Mouse (Mus musculus) kidney, postnatal 0 days (tissue): ENCODE measurements at regions not wholly inside any gene's neighbourhood (a gene's known extent, or its start where the extent isn't known, plus 50 kb on each side); places are given as distances from the start of the nearest gene placed in this dataset.

Experiments used
- ATAC-seq: fragments of 200-750 bp; cut with Nextera tagmentation; replicated peaks from 2 replicates; pipeline ENCODE4 v1.8.0; 2017; ENCODE audit warnings: low read depth, moderate number of reproducible peaks, moderate TSS enrichment, moderate library complexity; ENCODE audit not compliant: low FRiP score
- DNase-seq: peaks from one replicate; pipeline ENCODE4 v3.0.0-alpha.2; 2016; ENCODE audit warnings: low spot score
- H3K27ac ChIP-seq: fragments of 300-500 bp; sonication (generic); 2 replicates; pipeline ENCODE4 v1.5.1; 2014; ENCODE audit warnings: mild to moderate bottlenecking
- H3K27me3 ChIP-seq: fragments of 300-500 bp; sonication (generic); 2 replicates; pipeline ENCODE4 v1.6.1; 2014; ENCODE audit warnings: low read length, mixed read lengths; ENCODE audit not compliant: insufficient read depth
- H3K36me3 ChIP-seq: fragments of 300-500 bp; sonication (generic); 2 replicates; pipeline ENCODE4 v1.6.1; 2014; ENCODE audit warnings: low read length, mixed read lengths; ENCODE audit not compliant: insufficient read depth
- H3K4me1 ChIP-seq: fragments of 300-500 bp; sonication (generic); replicated peaks from 2 replicates; pipeline ENCODE4 v1.6.1; 2014; ENCODE audit warnings: antibody characterized with exemption, low read length, mixed read lengths; ENCODE audit not compliant: insufficient read depth
- H3K4me2 ChIP-seq: fragments of 300-500 bp; sonication (generic); 2 replicates; pipeline ENCODE4 v1.6.1; 2014; ENCODE audit warnings: mild to moderate bottlenecking, low read length, moderate library complexity, mixed read lengths
- H3K4me3 ChIP-seq: fragments of 300-500 bp; sonication (generic); replicated peaks from 2 replicates; pipeline ENCODE4 v1.5.1; 2014; ENCODE audit warnings: low read depth, low read length
- H3K9ac ChIP-seq: fragments of 300-500 bp; sonication (generic); 2 replicates; pipeline ENCODE4 v1.6.1; 2014; ENCODE audit warnings: low read depth, low read length
- H3K9me3 ChIP-seq: fragments of 300-500 bp; sonication (generic); replicated peaks from 2 replicates; pipeline ENCODE4 v1.6.1; 2016; ENCODE audit warnings: low read length, inconsistent platforms, mixed read lengths
- CTCF ChIP-seq: IDR thresholded peaks from 2 replicates; pipeline ENCODE4 v1.5.1; 2016; ENCODE audit warnings: antibody characterized with exemption, low read depth, mild to moderate bottlenecking, moderate library complexity
- WGBS: fragments of 180-500 bp; shearing (Covaris S2); extraction: QIAGEN DNeasy Blood & Tissue Kit; methylation state at CpG from one replicate; pipeline ENCODE4 v1.1.7; 2014; 5-methylcytosine and 5-hydroxymethylcytosine counted together

GRCm38 (mm10) chr15:96204187-96204586 lies 83.1 kb upstream of the Arid2 start:
- Histone ChIP-seq H3K9ac (no peak overlapping the region), H3K36me3 (no peaks in the 10 kb centered on the region), H3K9me3 (no peaks in the 10 kb centered on the region), H3K4me3 (no peak overlapping the region), H3K4me2 (no peak overlapping the region), H3K4me1 (no peaks in the 10 kb centered on the region), H3K27me3 (no peaks in the 10 kb centered on the region), H3K27ac (no peak overlapping the region)
- TF ChIP-seq CTCF = no peak
- no peak for ATAC-seq
- WGBS = 92% methylated on average over 5 of the region's 5 CpGs
- DNase-seq = no peak

- Histone ChIP-seq H3K36me3 (no peaks in the 10 kb centered on the region), H3K4me3 (no peak overlapping the region), H3K9ac (no peak overlapping the region), H3K4me1 (no peaks in the 10 kb centered on the region), H3K4me2 (no peak overlapping the region), H3K27ac (no peak overlapping the region), H3K27me3 (no peaks in the 10 kb centered on the region), H3K9me3 (no peaks in the 10 kb centered on the region)
- WGBS = 83% methylated on average over 5 of the region's 5 CpGs
- ATAC-seq (no peak), DNase-seq (no peak)
- TF ChIP-seq CTCF = no peak
Observed at GRCm38 (mm10) chr15:96204623-96205022, 82.7 kb upstream of the Arid2 start.

DNA sequence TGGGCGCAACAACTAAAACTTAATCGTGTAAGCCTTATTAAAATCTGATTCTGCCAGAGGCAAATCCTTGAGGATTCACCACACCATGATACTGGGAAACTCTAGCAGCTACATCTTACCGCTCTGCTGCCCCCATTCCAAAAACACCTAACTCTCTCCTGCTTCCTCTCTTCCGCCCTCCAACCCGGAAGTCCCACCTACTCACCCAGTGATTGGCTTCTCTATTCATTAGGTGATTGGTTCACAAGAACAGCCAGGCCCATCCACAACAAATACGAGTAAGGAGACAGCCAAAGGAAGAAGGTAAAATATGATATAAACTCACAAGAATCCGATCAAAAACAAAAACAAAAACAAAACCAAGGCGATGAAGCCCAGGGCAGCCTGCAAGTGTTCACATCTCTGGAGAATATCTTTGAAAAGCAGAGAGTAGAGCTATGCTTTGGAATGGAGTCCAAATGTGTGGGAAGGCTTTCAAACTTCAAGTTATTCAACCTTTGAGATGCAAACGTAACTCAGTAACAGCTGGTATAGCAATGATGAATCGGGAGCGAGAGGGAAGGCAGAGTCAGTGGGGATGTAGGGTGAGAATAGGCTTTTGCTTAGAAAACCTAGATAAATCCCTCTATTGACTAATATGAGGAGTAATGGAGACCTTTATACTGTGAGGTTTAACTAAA lies 76.5 kb upstream of the Arid2 start:
- no peak for DNase-seq
- Histone ChIP-seq H3K27ac (no peak overlapping the region), H3K27me3 (no peaks in the 10 kb centered on the region), H3K9ac (no peak overlapping the region), H3K4me2 (no peak overlapping the region), H3K36me3 (no peaks in the 10 kb centered on the region), H3K4me1 (no peaks in the 10 kb centered on the region), H3K9me3 (no peaks in the 10 kb centered on the region), H3K4me3 (no peak overlapping the region)
- no peak for ATAC-seq
- WGBS = 81% methylated on average over 11 of the region's 11 CpGs
- TF ChIP-seq CTCF = no peak

DNA sequence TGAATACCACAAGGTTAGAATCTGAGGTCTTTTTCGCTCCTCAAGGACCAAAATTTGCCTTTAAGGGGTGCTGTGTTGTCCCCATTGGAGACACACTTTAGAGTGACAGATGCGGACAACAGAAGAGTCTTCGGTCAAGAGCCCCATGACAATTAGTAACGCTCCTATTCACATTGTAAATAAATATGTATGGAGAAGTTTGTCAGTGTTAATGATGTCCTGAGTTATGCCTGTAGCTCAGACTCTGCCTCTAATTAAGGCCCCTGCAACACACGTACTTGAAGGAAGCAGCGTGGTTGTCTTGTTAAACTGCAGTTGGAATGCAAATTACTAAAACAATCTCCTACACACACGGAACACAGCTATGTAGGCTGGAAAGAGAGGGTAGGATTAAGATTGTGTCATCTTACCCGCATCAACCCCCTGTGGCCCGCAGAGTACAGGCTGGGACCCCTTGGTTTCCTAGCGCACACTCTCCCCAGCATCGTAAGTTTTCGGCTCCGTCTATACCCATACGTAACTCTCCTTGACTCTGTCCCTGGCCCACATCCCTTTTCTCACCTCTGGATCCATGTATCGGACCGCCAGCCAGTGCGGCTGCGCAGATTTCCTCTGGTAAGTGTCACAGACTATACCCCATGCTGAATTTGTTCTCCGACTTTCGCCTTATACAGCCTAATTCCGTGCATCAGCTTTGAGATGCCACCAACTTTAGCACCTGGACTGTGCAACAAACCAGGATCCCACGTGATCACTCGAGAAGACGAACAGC lies 73.6 kb upstream of the Arid2 start:
- Histone ChIP-seq H3K27ac (no peak overlapping the region), H3K4me2 (no peak overlapping the region), H3K9me3 (no peaks in the 10 kb centered on the region), H3K4me1 (no peaks in the 10 kb centered on the region), H3K4me3 (no peak overlapping the region), H3K9ac (no peak overlapping the region), H3K36me3 (no peaks in the 10 kb centered on the region), H3K27me3 (no peaks in the 10 kb centered on the region)
- no peak for ATAC-seq
- TF ChIP-seq CTCF = no peak
- DNase-seq = no peak
- WGBS = 89% methylated on average over 24 of the region's 24 CpGs

- Histone ChIP-seq H3K4me2 (no peak overlapping the region), H3K36me3 (no peaks in the 10 kb centered on the region), H3K4me3 (no peak overlapping the region), H3K9me3 (no peaks in the 10 kb centered on the region), H3K9ac (no peak overlapping the region), H3K27me3 (no peaks in the 10 kb centered on the region), H3K4me1 (no peaks in the 10 kb centered on the region), H3K27ac (no peak overlapping the region)
- TF ChIP-seq CTCF = no peak
- DNase-seq (no peak), ATAC-seq (no peak)
- WGBS = 95% methylated on average over 15 of the region's 15 CpGs
Observed at GRCm38 (mm10) chr15:96217896-96218295, 69.4 kb upstream of the Arid2 start.

- Histone ChIP-seq H3K27me3 (no peaks in the 10 kb centered on the region), H3K4me1 (no peaks in the 10 kb centered on the region), H3K9ac (no peak overlapping the region), H3K36me3 (no peaks in the 10 kb centered on the region), H3K4me2 (no peak overlapping the region), H3K27ac (no peak overlapping the region), H3K4me3 (no peak overlapping the region), H3K9me3 (no peaks in the 10 kb centered on the region)
- WGBS = 91% methylated on average over 7 of the region's 7 CpGs
- no peak for ATAC-seq
- DNase-seq = no peak
- TF ChIP-seq CTCF = no peak
Observed at GRCm38 (mm10) chr15:96219746-96220145, 67.6 kb upstream of the Arid2 start.
